In genomic region chr6:92883131-92883900, GRCm38 (mm10) we compare ENCODE assay signal across 16 mouse cellular contexts. TPM values are rescaled to one million over a fixed set of nuclear protein-coding genes. Genes with fewer than 3 reads are reported as not detected.
DNase-seq lines count a peak whose midpoint lies in the region; ATAC-seq and TF ChIP-seq lines count a peak whose summit lies in the region.
"Had no signal": no experiment of that assay in that cellular context is flagged by ENCODE, and none has a peak within 500 bp of the region (broad histone marks: within the 10 kb centered on the region; RNA-seq: fewer than 3 reads in every experiment).

No protein-coding gene starts in this region.

- peak; percentile 36; the same call in 1 of the 2 replicates for ATAC-seq in forebrain, embryonic 16.5 days
- ATAC-seq in forebrain, embryonic 13.5 days = no peak
- no peak for ATAC-seq in lung, postnatal 0 days
- ATAC-seq: liver, postnatal 0 days had no signal

- no peaks in the 10 kb centered on the region for H3K27me3 ChIP-seq in forebrain, embryonic 16.5 days (replicated peaks; ENCODE audit: control insufficient read depth, insufficient read depth, low read length)
- H3K27me3 ChIP-seq in forebrain, embryonic 13.5 days = no peaks in the 10 kb centered on the region
- no peaks in the 10 kb centered on the region for H3K27me3 ChIP-seq in spleen, adult 2 months (ENCODE audit: control insufficient read depth, insufficient read depth, low read length)
- no peaks in the 10 kb centered on the region for H3K27me3 ChIP-seq in lung, postnatal 0 days (replicated peaks; ENCODE audit: insufficient read depth, low read length)
- H3K27me3 ChIP-seq: heart, embryonic 15.5 days had no signal

- no peak for TF ChIP-seq POLR2A in spleen, adult 2 months (IDR thresholded peaks at IDR 0.05; ENCODE audit: low read depth, low read length)

- H3K36me3 ChIP-seq in forebrain, embryonic 16.5 days (ENCODE audit: control insufficient read depth, insufficient read depth) = no peaks in the 10 kb centered on the region
- no peaks in the 10 kb centered on the region for H3K36me3 ChIP-seq in forebrain, embryonic 13.5 days (ENCODE audit: poor library complexity, severe bottlenecking)
- H3K36me3 ChIP-seq in spleen, adult 2 months (ENCODE audit: control insufficient read depth, insufficient read depth, low read length) = no peaks in the 10 kb centered on the region
- H3K36me3 ChIP-seq in lung, postnatal 0 days (ENCODE audit: insufficient read depth, low read length) = peaks cover 32% of the 10 kb centered on the region

- no peaks in the 10 kb centered on the region for H3K4me1 ChIP-seq in forebrain, embryonic 16.5 days (replicated peaks; ENCODE audit: control insufficient read depth, insufficient read depth, low read length)
- peaks cover 4% of the 10 kb centered on the region for H3K4me1 ChIP-seq in forebrain, embryonic 13.5 days
- no peaks in the 10 kb centered on the region for H3K4me1 ChIP-seq in spleen, adult 2 months (ENCODE audit: control insufficient read depth, insufficient read depth, insufficient read length)
- no peaks in the 10 kb centered on the region; the same call in 1 of the 2 replicates for H3K4me1 ChIP-seq in lung, postnatal 0 days (ENCODE audit: insufficient read depth, low read depth, low read length)

- 19% methylated on average over 9 of the region's 9 CpGs for WGBS in forebrain, embryonic 16.5 days
- WGBS in forebrain, embryonic 13.5 days = 9% methylated on average over 9 of the region's 9 CpGs
- 88% methylated on average over 9 of the region's 9 CpGs for WGBS in spleen, adult 2 months
- WGBS in lung, postnatal 0 days = 81% methylated on average over 9 of the region's 9 CpGs

- no peak overlapping the region for H3K9ac ChIP-seq in forebrain, embryonic 16.5 days (replicated peaks; ENCODE audit: low read depth, low read length)
- no peak overlapping the region for H3K9ac ChIP-seq in forebrain, embryonic 13.5 days
- H3K9ac ChIP-seq in lung, postnatal 0 days (replicated peaks; ENCODE audit: low read depth) = no peak overlapping the region
- H3K9ac ChIP-seq: heart, embryonic 15.5 days; liver, postnatal 0 days had no signal

- H3K4me2 ChIP-seq in forebrain, embryonic 16.5 days (ENCODE audit: low read length) = no peak overlapping the region
- H3K4me2 ChIP-seq in forebrain, embryonic 13.5 days = no peak overlapping the region
- no peak overlapping the region for H3K4me2 ChIP-seq in lung, postnatal 0 days (replicated peaks; ENCODE audit: low read depth, low read length)
- H3K4me2 ChIP-seq: heart, embryonic 15.5 days had no signal

- no peak for TF ChIP-seq CTCF in spleen, adult 2 months (IDR thresholded peaks at IDR 0.05; ENCODE audit: extremely low read depth, insufficient read depth, insufficient read length, insufficient replicate concordance)
- TF ChIP-seq CTCF in lung, postnatal 0 days (IDR thresholded peaks at IDR 0.05) = no peak

- TF ChIP-seq EP300 in lung, postnatal 0 days (IDR thresholded peaks at IDR 0.05) = no peak

- no peak for DNase-seq in spleen, adult 2 months (ENCODE audit: low read depth in 1 of 2, low spot score in 2 of 2)
- DNase-seq in spleen, postnatal 4 days (ENCODE audit: low spot score in 2 of 2) = no peak
- peak; percentile 45 to 59 for DNase-seq in kidney, postnatal 25 days
- no peak for DNase-seq in gastrocnemius, adult 18-20 months (ENCODE audit: low spot score)
- no peak for DNase-seq in lung, postnatal 0 days (ENCODE audit: low spot score)
- DNase-seq in cerebellum, postnatal 4 days (ENCODE audit: low spot score in 2 of 2) = no peak
- DNase-seq: adrenal gland, adult 2 months; gastrocnemius, postnatal 36 days; liver, postnatal 0 days had no signal

- H3K9me3 ChIP-seq in forebrain, embryonic 16.5 days (ENCODE audit: control insufficient read depth, low read length) = no peaks in the 10 kb centered on the region
- no peaks in the 10 kb centered on the region for H3K9me3 ChIP-seq in forebrain, embryonic 13.5 days (replicated peaks)
- no peaks in the 10 kb centered on the region for H3K9me3 ChIP-seq in lung, postnatal 0 days (ENCODE audit: low read length)
- H3K9me3 ChIP-seq: heart, embryonic 15.5 days had no signal

- H3K27ac ChIP-seq in forebrain, embryonic 16.5 days (ENCODE audit: low read length) = no peak overlapping the region
- no peak overlapping the region for H3K27ac ChIP-seq in forebrain, embryonic 13.5 days
- H3K27ac ChIP-seq in spleen, adult 2 months (ENCODE audit: insufficient read depth, low read length) = peak overlapping the region; percentile 23; the same call in 1 of the 2 replicates
- no peak overlapping the region for H3K27ac ChIP-seq in lung, postnatal 0 days (ENCODE audit: low read length)
- H3K27ac ChIP-seq: heart, embryonic 15.5 days; macrophage had no signal

- no peak overlapping the region for H3K4me3 ChIP-seq in forebrain, embryonic 16.5 days (replicated peaks; ENCODE audit: low read length)
- H3K4me3 ChIP-seq in forebrain, embryonic 13.5 days = no peak overlapping the region
- no peak overlapping the region for H3K4me3 ChIP-seq in spleen, adult 2 months (ENCODE audit: extremely low read depth, insufficient read depth, insufficient read length)
- no peak overlapping the region for H3K4me3 ChIP-seq in lung, postnatal 0 days (ENCODE audit: low read depth, low read length)
- H3K4me3 ChIP-seq: heart, embryonic 15.5 days; myocyte had no signal

RNA-seq across cellular contexts. Expression of gene Gm15737, which starts 14.2 kb away (rescaled TPM):
- not detected in 2 replicates for polyA plus RNA-seq in forebrain, embryonic 16.5 days (2015; fragmentation: Nextera tagmentation; extraction: Ambion mirVana)
- polyA plus RNA-seq in forebrain, embryonic 13.5 days (2015; fragmentation: Nextera tagmentation; extraction: Ambion mirVana) = not detected in 2 replicates
- not detected in 2 replicates for polyA plus RNA-seq in spleen, adult 2 months (2012; rRNA removed)
- under 1 TPM; 0.26 to 0.48 TPM for total RNA-seq in gastrocnemius, adult 18-20 months (2021)
- polyA plus RNA-seq in lung, postnatal 0 days (2015; fragmentation: Nextera tagmentation; extraction: Ambion mirVana) = 0.05 TPM in 2 replicates
- total RNA-seq: layer of hippocampus, postnatal 25 days had no signal
- polyA plus RNA-seq: forebrain, embryonic 11.5 days; liver, postnatal 0 days; macrophage; myocyte had no signal

RNA-seq across cellular contexts. Expression of gene Adamts9, which starts 60.0 kb away (rescaled TPM):
- polyA plus RNA-seq in forebrain, embryonic 16.5 days (2015; fragmentation: Nextera tagmentation; extraction: Ambion mirVana) = 1.1 and 1.3 TPM in 2 replicates
- polyA plus RNA-seq in forebrain, embryonic 13.5 days (2015; fragmentation: Nextera tagmentation; extraction: Ambion mirVana) = 0.89 and 1.4 TPM in 2 replicates
- 1.5 and 2.1 TPM in 2 replicates for polyA plus RNA-seq in spleen, adult 2 months (2012; rRNA removed)
- 1 to 10 TPM; 3.9 to 4.5 TPM for total RNA-seq in gastrocnemius, adult 18-20 months (2021)
- 6.4 and 7.2 TPM in 2 replicates for polyA plus RNA-seq in lung, postnatal 0 days (2015; fragmentation: Nextera tagmentation; extraction: Ambion mirVana)
- polyA plus RNA-seq: macrophage had no signal

Comparison
In these comparisons a context has a peak if more than half of its experiments do, and no peak if none do; other contexts are left out.
1. DNase-seq: peak in kidney, postnatal 25 days (2 of 2); none in spleen, adult 2 months (0 of 2), spleen, postnatal 4 days (0 of 2), gastrocnemius, adult 18-20 months (single experiment), lung, postnatal 0 days (single experiment) and cerebellum, postnatal 4 days (0 of 2).